16 mouse cellular contexts compared by ENCODE assay signal in the genomic region with DNA sequence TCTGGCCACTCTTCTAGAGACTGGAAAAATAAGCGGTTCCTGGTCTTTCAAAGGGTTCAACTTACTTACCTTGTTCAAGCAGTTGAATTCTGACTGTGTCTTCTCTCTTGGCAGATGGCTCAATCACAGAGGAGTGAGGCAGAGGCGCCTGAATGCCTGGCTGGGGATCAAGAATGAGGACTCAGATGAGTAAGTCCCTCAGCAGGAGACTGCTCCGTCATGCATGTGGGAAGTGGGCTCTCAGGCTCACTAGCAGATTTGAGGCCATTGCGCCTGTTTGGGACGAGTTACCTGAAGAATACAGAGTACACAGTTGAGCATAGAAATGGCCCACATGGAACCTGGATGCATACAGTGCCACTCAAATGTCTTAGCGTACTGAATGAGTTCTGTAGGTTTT.
A peak's percentile ranks its signal among the peaks of the same experiment; 100 is the strongest.
DNase-seq lines count a peak whose midpoint lies in the region; ATAC-seq and TF ChIP-seq lines count a peak whose summit lies in the region.
"Had no signal": no experiment of that assay in that cellular context is flagged by ENCODE, and none has a peak within 500 bp of the region (broad histone marks: within the 10 kb centered on the region; RNA-seq: fewer than 3 reads in every experiment).

No protein-coding gene starts in this region.

- H3K9me3 ChIP-seq in hindbrain, postnatal 0 days (ENCODE audit: low read length) = no peaks in the 10 kb centered on the region
- no peaks in the 10 kb centered on the region for H3K9me3 ChIP-seq in hindbrain, embryonic 16.5 days (ENCODE audit: control insufficient read depth, low read length)
- no peaks in the 10 kb centered on the region for H3K9me3 ChIP-seq in kidney, embryonic 15.5 days (replicated peaks)
- H3K9me3 ChIP-seq: heart, embryonic 15.5 days; hindbrain, embryonic 12.5 days; midbrain, embryonic 15.5 days; neural tube, embryonic 13.5 days had no signal

- no peak overlapping the region for H3K4me3 ChIP-seq in hindbrain, postnatal 0 days (ENCODE audit: low read length)
- no peak overlapping the region for H3K4me3 ChIP-seq in hindbrain, embryonic 16.5 days (ENCODE audit: low read length)
- H3K4me3 ChIP-seq in kidney, embryonic 15.5 days (replicated peaks) = no peak overlapping the region
- H3K4me3 ChIP-seq: heart, embryonic 15.5 days; hindbrain, embryonic 12.5 days; midbrain, embryonic 15.5 days; neural tube, embryonic 13.5 days had no signal

- no peak overlapping the region for H3K9ac ChIP-seq in hindbrain, postnatal 0 days (replicated peaks; ENCODE audit: low read length)
- H3K9ac ChIP-seq in hindbrain, embryonic 16.5 days (ENCODE audit: low read depth, low read length) = no peak overlapping the region
- no peak overlapping the region for H3K9ac ChIP-seq in kidney, embryonic 15.5 days
- H3K9ac ChIP-seq: heart, embryonic 15.5 days; hindbrain, embryonic 12.5 days; midbrain, embryonic 15.5 days; neural tube, embryonic 13.5 days had no signal

- no peak overlapping the region for H3K27ac ChIP-seq in hindbrain, postnatal 0 days
- H3K27ac ChIP-seq in hindbrain, embryonic 16.5 days (ENCODE audit: low read depth, low read length) = no peak overlapping the region
- no peak overlapping the region for H3K27ac ChIP-seq in kidney, embryonic 15.5 days
- H3K27ac ChIP-seq: heart, embryonic 15.5 days; hindbrain, embryonic 12.5 days; midbrain, embryonic 15.5 days; neural tube, embryonic 13.5 days had no signal

- H3K36me3 ChIP-seq in hindbrain, postnatal 0 days (ENCODE audit: insufficient read depth, low read length) = peaks cover 52% of the 10 kb centered on the region
- H3K36me3 ChIP-seq in hindbrain, embryonic 16.5 days (ENCODE audit: control insufficient read depth, insufficient read depth, low read length) = peaks cover 38% of the 10 kb centered on the region
- H3K36me3 ChIP-seq in kidney, embryonic 15.5 days = peaks cover 74% of the 10 kb centered on the region

- 79% methylated on average over 6 of the region's 6 CpGs for WGBS in hindbrain, postnatal 0 days
- 81% methylated on average over 6 of the region's 6 CpGs for WGBS in hindbrain, embryonic 16.5 days
- WGBS in kidney, embryonic 15.5 days = 92% methylated on average over 6 of the region's 6 CpGs

- H3K4me2 ChIP-seq in hindbrain, postnatal 0 days (ENCODE audit: low read depth, low read length) = no peak overlapping the region
- H3K4me2 ChIP-seq in hindbrain, embryonic 16.5 days (ENCODE audit: low read length) = no peak overlapping the region
- H3K4me2 ChIP-seq in kidney, embryonic 15.5 days = no peak overlapping the region
- H3K4me2 ChIP-seq: heart, embryonic 15.5 days; hindbrain, embryonic 12.5 days; midbrain, embryonic 15.5 days; neural tube, embryonic 13.5 days had no signal

- no peak for TF ChIP-seq CTCF in hindbrain, postnatal 0 days (IDR thresholded peaks at IDR 0.05; ENCODE audit: low read depth)

- no peaks in the 10 kb centered on the region for H3K27me3 ChIP-seq in hindbrain, postnatal 0 days (ENCODE audit: insufficient read depth, low read length)
- H3K27me3 ChIP-seq in hindbrain, embryonic 16.5 days (replicated peaks; ENCODE audit: control insufficient read depth, insufficient read depth, low read length) = no peaks in the 10 kb centered on the region
- H3K27me3 ChIP-seq in kidney, embryonic 15.5 days = no peaks in the 10 kb centered on the region
- H3K27me3 ChIP-seq: heart, embryonic 15.5 days; hindbrain, embryonic 12.5 days; midbrain, embryonic 15.5 days; neural tube, embryonic 13.5 days had no signal

- ATAC-seq in hindbrain, postnatal 0 days = no peak
- no peak for ATAC-seq in hindbrain, embryonic 16.5 days
- ATAC-seq in kidney, embryonic 15.5 days (replicated peaks; ENCODE audit: low FRiP score) = no peak
- ATAC-seq: CD4-positive, CD25-positive, alpha-beta regulatory T cell, adult 4 months; forebrain, embryonic 14.5 days; midbrain, embryonic 15.5 days had no signal

- DNase-seq in hindbrain, postnatal 0 days (ENCODE audit: low spot score) = peak; percentile 48
- DNase-seq in right cerebral cortex, postnatal 25 days = peak; percentile 35
- DNase-seq in right cerebral cortex, postnatal 14 days = no peak
- DNase-seq in cerebellum, adult 9-11 months = peak; percentile 65
- no peak for DNase-seq in gastrocnemius, adult 18-20 months (ENCODE audit: low spot score)
- no peak for DNase-seq in spleen, postnatal 14 days (ENCODE audit: low spot score in 2 of 2)
- DNase-seq: kidney, adult 2 months; lung, adult 18-20 months had no signal

- no peaks in the 10 kb centered on the region for H3K4me1 ChIP-seq in hindbrain, postnatal 0 days (ENCODE audit: insufficient read depth, low read length)
- no peaks in the 10 kb centered on the region for H3K4me1 ChIP-seq in hindbrain, embryonic 16.5 days (ENCODE audit: control insufficient read depth, insufficient read depth, low read depth, low read length)
- H3K4me1 ChIP-seq in kidney, embryonic 15.5 days = no peaks in the 10 kb centered on the region
- H3K4me1 ChIP-seq: heart, embryonic 15.5 days; hindbrain, embryonic 12.5 days; midbrain, embryonic 15.5 days; neural tube, embryonic 13.5 days had no signal

Comparison
In these comparisons a context has a peak if more than half of its experiments do, and no peak if none do; other contexts are left out.
1. DNase-seq: peak in hindbrain, postnatal 0 days (single experiment), right cerebral cortex, postnatal 25 days (single experiment) and cerebellum, adult 9-11 months (single experiment); none in right cerebral cortex, postnatal 14 days (single experiment), gastrocnemius, adult 18-20 months (single experiment) and spleen, postnatal 14 days (0 of 2).